Mouse (Mus musculus) bone marrow macrophage, adult 2 months (primary cell): ENCODE data around the gene Eif2a.

Source experiments
- CTCF ChIP-seq: IDR thresholded peaks from 2 replicates; pipeline ENCODE4 v1.5.1; 2012; ENCODE audit warnings: low read depth, mild to moderate bottlenecking, low read length, moderate library complexity
- POLR2A ChIP-seq: IDR thresholded peaks from 2 replicates; pipeline ENCODE4 v1.6.1; 2012; ENCODE audit warnings: mild to moderate bottlenecking, low read depth, low read length, borderline replicate concordance

GRCm38 (mm10) chr3:58526408-58526737, 752 bp downstream of the Eif2a start:
- no peak for TF ChIP-seq CTCF
- TF ChIP-seq POLR2A: no peak
